Comparison of ENCODE assay signal across 21 mouse cellular contexts in the genomic region with DNA sequence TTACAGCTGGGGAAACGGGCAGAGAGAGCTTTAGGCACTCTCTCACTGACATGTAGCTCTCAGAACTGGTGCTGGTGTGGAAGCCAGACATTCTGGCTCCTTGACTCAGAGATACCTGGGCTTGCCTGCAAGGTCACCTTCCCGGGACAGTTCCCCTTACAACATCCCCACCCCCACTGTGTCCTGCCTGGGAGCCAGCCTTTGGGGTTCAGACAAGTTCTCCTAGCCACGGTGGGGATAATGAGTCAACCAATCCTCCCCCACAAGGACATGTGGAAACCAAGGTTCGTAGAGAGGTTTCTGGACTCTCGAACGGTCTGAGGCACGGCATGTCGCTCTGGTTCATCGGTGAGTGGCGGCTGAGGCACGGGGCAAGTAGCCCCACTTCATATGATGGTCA.
"Had no signal": no experiment of that assay in that cellular context is flagged by ENCODE, and none has a peak within 500 bp of the region (broad histone marks: within the 10 kb centered on the region; RNA-seq: fewer than 3 reads in every experiment).

No protein-coding gene starts in this region.

- DNase-seq: kidney, postnatal 14 days; kidney, postnatal 4 days; left cerebral cortex, postnatal 4 days; liver, postnatal 0 days; lung, embryonic 14.5 days; retina, postnatal 1 day; right cerebral cortex, postnatal 25 days; thymus, adult 18-20 months; thymus, postnatal 4 days had no signal

- H3K9me3 ChIP-seq: limb, embryonic 15.5 days; megakaryocyte, embryonic 14.5 days had no signal

- H3K9ac ChIP-seq: limb, embryonic 12.5 days; limb, embryonic 15.5 days; liver, embryonic 14.5 days; liver, postnatal 0 days; lung, embryonic 14.5 days; midbrain, embryonic 13.5 days; neural tube, embryonic 13.5 days had no signal

- ATAC-seq: liver, postnatal 0 days; lung, postnatal 0 days; midbrain, embryonic 13.5 days; midbrain, embryonic 16.5 days had no signal

- H3K4me3 ChIP-seq: limb, embryonic 12.5 days; limb, embryonic 15.5 days; megakaryocyte, embryonic 14.5 days; midbrain, embryonic 10.5 days; midbrain, embryonic 13.5 days; myocyte; neural tube, embryonic 13.5 days had no signal

- H3K27me3 ChIP-seq: limb, embryonic 12.5 days; limb, embryonic 15.5 days; midbrain, embryonic 13.5 days; neural tube, embryonic 13.5 days had no signal

- H3K4me1 ChIP-seq: limb, embryonic 12.5 days had no signal

- H3K27ac ChIP-seq: limb, embryonic 12.5 days; limb, embryonic 15.5 days; liver, embryonic 14.5 days; macrophage; midbrain, embryonic 10.5 days; midbrain, embryonic 13.5 days; neural tube, embryonic 13.5 days had no signal

- H3K4me2 ChIP-seq: limb, embryonic 12.5 days; limb, embryonic 15.5 days; liver, embryonic 11.5 days; lung, embryonic 14.5 days; midbrain, embryonic 13.5 days; neural tube, embryonic 13.5 days had no signal
